In the genomic region with DNA sequence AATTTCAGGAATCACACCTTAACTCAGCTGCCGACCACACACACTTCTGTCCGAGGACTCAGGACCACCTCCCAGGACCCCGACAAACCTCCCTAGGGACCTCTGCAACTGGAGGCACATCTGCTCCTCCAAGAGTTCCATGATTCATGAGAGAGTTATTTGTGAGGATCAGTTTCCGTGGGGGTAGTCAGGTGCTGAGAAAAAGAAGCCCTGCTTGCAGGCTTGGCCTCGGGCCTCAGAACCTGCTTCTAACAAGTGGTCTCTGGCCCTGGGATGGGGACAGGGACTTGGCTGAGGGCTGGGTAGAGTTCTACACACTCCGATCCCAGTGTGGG, we compare ENCODE assay signal across 8 mouse cellular contexts.
DNase-seq lines count a peak whose midpoint lies in the region; ATAC-seq and TF ChIP-seq lines count a peak whose summit lies in the region.

No protein-coding gene starts in this region.

- ATAC-seq in heart, embryonic 13.5 days (ENCODE audit: extremely low read depth, insufficient number of reproducible peaks, low FRiP score, low TSS enrichment) = no peak
- ATAC-seq in forebrain, postnatal 0 days = no peak
- no peak for ATAC-seq in liver, postnatal 0 days

- TF ChIP-seq POLR2A in ES-Bruce4 (IDR thresholded peaks at IDR 0.05; ENCODE audit: insufficient read depth, low read length) = no peak

- H3K4me3 ChIP-seq in heart, embryonic 13.5 days = peak overlapping the region; percentile 59; the same call in 1 of the 2 replicates
- no peak overlapping the region for H3K4me3 ChIP-seq in ES-Bruce4 (ENCODE audit: low read depth, low read length)
- no peak overlapping the region for H3K4me3 ChIP-seq in forebrain, postnatal 0 days (ENCODE audit: low read depth, low read length)
- no peak overlapping the region for H3K4me3 ChIP-seq in liver, postnatal 0 days (ENCODE audit: low read depth, low read length)

- H3K9me3 ChIP-seq in heart, embryonic 13.5 days = no peaks in the 10 kb centered on the region
- H3K9me3 ChIP-seq in ES-Bruce4 (replicated peaks; ENCODE audit: control insufficient read depth, insufficient read depth, low read length, poor library complexity, severe bottlenecking) = no peaks in the 10 kb centered on the region
- no peaks in the 10 kb centered on the region for H3K9me3 ChIP-seq in forebrain, postnatal 0 days (ENCODE audit: low read length)
- H3K9me3 ChIP-seq in liver, postnatal 0 days (ENCODE audit: low read length) = no peaks in the 10 kb centered on the region

- no peak for DNase-seq in heart, adult 18-20 months
- no peak for DNase-seq in forebrain, postnatal 0 days
- no peak for DNase-seq in liver, postnatal 0 days
- DNase-seq in left cerebral cortex, adult 9 months (ENCODE audit: low spot score in 2 of 2) = no peak
- DNase-seq in testis, postnatal 10 days (ENCODE audit: low spot score) = no peak
- DNase-seq in left cerebral cortex, postnatal 25 days (ENCODE audit: low spot score in 2 of 2) = no peak

- intact Hi-C loops in left cerebral cortex, postnatal 25 days (cut with DNase I) = loop anchor here (2.0 kb wide), 1 partner anchor 71 kb away; no protein-coding TSS in a partner anchor

- no peak for TF ChIP-seq CTCF in ES-Bruce4 (IDR thresholded peaks at IDR 0.05; ENCODE audit: low read depth, low read length)
- no peak for TF ChIP-seq CTCF in forebrain, postnatal 0 days (IDR thresholded peaks at IDR 0.05; ENCODE audit: low read depth)
- TF ChIP-seq CTCF in liver, postnatal 0 days (IDR thresholded peaks at IDR 0.05; ENCODE audit: low read depth) = no peak

- peaks cover 58% of the 10 kb centered on the region for H3K4me1 ChIP-seq in heart, embryonic 13.5 days
- peaks cover 6% of the 10 kb centered on the region for H3K4me1 ChIP-seq in ES-Bruce4 (ENCODE audit: control insufficient read depth, insufficient read depth, low read length)
- peaks cover 13% of the 10 kb centered on the region for H3K4me1 ChIP-seq in forebrain, postnatal 0 days (ENCODE audit: insufficient read depth)
- H3K4me1 ChIP-seq in liver, postnatal 0 days (ENCODE audit: insufficient read depth) = peaks cover 23% of the 10 kb centered on the region

- peak overlapping the region; percentile 87 for H3K9ac ChIP-seq in heart, embryonic 13.5 days
- peak overlapping the region; percentile 61 for H3K9ac ChIP-seq in ES-Bruce4 (ENCODE audit: low read depth, poor library complexity, severe bottlenecking)
- H3K9ac ChIP-seq in forebrain, postnatal 0 days = no peak overlapping the region
- H3K9ac ChIP-seq in liver, postnatal 0 days (replicated peaks) = no peak overlapping the region

- 53% methylated on average over 6 of the region's 6 CpGs for WGBS in heart, embryonic 13.5 days
- WGBS in forebrain, postnatal 0 days = 82% methylated on average over 6 of the region's 6 CpGs
- 70% methylated on average over 6 of the region's 6 CpGs for WGBS in liver, postnatal 0 days (ENCODE audit: insufficient replicate concordance)

- TF ChIP-seq EP300 in ES-Bruce4 (IDR thresholded peaks at IDR 0.05; ENCODE audit: insufficient read depth, low read depth, low read length) = no peak
- TF ChIP-seq EP300 in liver, postnatal 0 days (IDR thresholded peaks at IDR 0.05; ENCODE audit: low read depth) = no peak

- H3K27me3 ChIP-seq in heart, embryonic 13.5 days (replicated peaks) = no peaks in the 10 kb centered on the region
- no peaks in the 10 kb centered on the region for H3K27me3 ChIP-seq in ES-Bruce4 (ENCODE audit: control insufficient read depth, insufficient read depth, low read length, poor library complexity, severe bottlenecking)
- H3K27me3 ChIP-seq in forebrain, postnatal 0 days (ENCODE audit: insufficient read depth, low read length) = no peaks in the 10 kb centered on the region
- H3K27me3 ChIP-seq in liver, postnatal 0 days (ENCODE audit: insufficient read depth, low read length) = no peaks in the 10 kb centered on the region

- peak overlapping the region; percentile 85 for H3K27ac ChIP-seq in heart, embryonic 13.5 days (replicated peaks)
- no peak overlapping the region for H3K27ac ChIP-seq in ES-Bruce4 (ENCODE audit: insufficient read depth, low read length)
- no peak overlapping the region for H3K27ac ChIP-seq in forebrain, postnatal 0 days (ENCODE audit: low read depth, low read length)
- H3K27ac ChIP-seq in liver, postnatal 0 days (ENCODE audit: low read depth) = peak overlapping the region; percentile 7; the same call in 1 of the 2 replicates

- H3K4me2 ChIP-seq in heart, embryonic 13.5 days = peak overlapping the region; percentile 85
- H3K4me2 ChIP-seq in forebrain, postnatal 0 days (ENCODE audit: low read depth) = peak overlapping the region; percentile 81; the same call in 1 of the 2 replicates
- H3K4me2 ChIP-seq in liver, postnatal 0 days (ENCODE audit: low read depth, low read length) = peak overlapping the region; percentile 70

- H3K36me3 ChIP-seq in heart, embryonic 13.5 days = peaks cover 24% of the 10 kb centered on the region
- H3K36me3 ChIP-seq in ES-Bruce4 (ENCODE audit: control insufficient read depth, insufficient read depth, low read length, poor library complexity, severe bottlenecking) = no peaks in the 10 kb centered on the region
- H3K36me3 ChIP-seq in forebrain, postnatal 0 days (ENCODE audit: insufficient read depth) = peaks cover 7% of the 10 kb centered on the region; the same call in 1 of the 2 replicates
- H3K36me3 ChIP-seq in liver, postnatal 0 days (replicated peaks; ENCODE audit: insufficient read depth, low read length) = 0 out of 2 replicates have a peak, but pooled peaks cover 2% of the 10 kb centered on the region

Comparison
In these comparisons a context has a peak if more than half of its experiments do, and no peak if none do; other contexts are left out.
1. H3K27ac ChIP-seq: peak in heart, embryonic 13.5 days (single experiment) and liver, postnatal 0 days (single experiment); none in ES-Bruce4 (single experiment) and forebrain, postnatal 0 days (single experiment).
2. H3K9ac ChIP-seq: peak in heart, embryonic 13.5 days (single experiment) and ES-Bruce4 (single experiment); none in forebrain, postnatal 0 days (single experiment) and liver, postnatal 0 days (single experiment).
3. Peak in every context shown above with its lines, with median percentiles within 50 percentile points of each other: H3K4me2 ChIP-seq.